9 mouse cellular contexts compared by ENCODE assay signal in the genomic region with DNA sequence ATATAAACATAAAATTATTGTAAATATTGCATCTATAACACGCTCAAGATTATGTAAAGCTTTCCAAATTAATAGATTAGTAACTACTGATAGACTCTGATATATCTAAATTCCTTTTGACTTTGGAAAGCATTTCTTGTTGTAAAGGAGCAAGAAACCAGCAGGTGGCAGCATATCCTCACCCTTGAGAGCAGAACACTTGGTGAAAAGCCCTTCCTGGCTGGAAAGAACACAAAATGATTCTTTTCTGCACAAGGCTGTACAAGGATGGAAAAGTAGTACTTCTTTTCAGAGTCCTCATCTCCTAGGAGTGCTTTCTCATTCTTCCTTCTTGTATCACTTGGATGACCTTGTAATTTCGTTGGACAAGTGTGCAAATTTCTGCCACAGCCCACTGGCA.
DNase-seq lines count a peak whose midpoint lies in the region; ATAC-seq and TF ChIP-seq lines count a peak whose summit lies in the region.
"Had no signal": no experiment of that assay in that cellular context is flagged by ENCODE, and none has a peak within 500 bp of the region (broad histone marks: within the 10 kb centered on the region; RNA-seq: fewer than 3 reads in every experiment).

No protein-coding gene starts in this region.

- 17% methylated on average over 2 of the region's 2 CpGs for WGBS in forebrain, embryonic 16.5 days
- 19% methylated on average over 2 of the region's 2 CpGs for WGBS in midbrain, embryonic 11.5 days

- intact Hi-C loops in gastrocnemius, postnatal 14 days (cut with DNase I; ENCODE audit: low total_unique reads), result no loop called here

- no peaks in the 10 kb centered on the region for H3K9me3 ChIP-seq in E14TG2a.4 (ENCODE audit: low read length)
- H3K9me3 ChIP-seq in forebrain, embryonic 16.5 days (ENCODE audit: control insufficient read depth, low read length), result no peaks in the 10 kb centered on the region
- H3K9me3 ChIP-seq in midbrain, embryonic 11.5 days (ENCODE audit: control insufficient read depth, low read length), result no peaks in the 10 kb centered on the region
- H3K9me3 ChIP-seq: hindbrain, embryonic 15.5 days had no signal

- peak; percentile 48 for DNase-seq in gastrocnemius, postnatal 10 days
- DNase-seq in gastrocnemius, postnatal 14 days, result no peak
- DNase-seq in cerebellum, adult 11 months, result peak; percentile 14
- DNase-seq in layer of hippocampus, adult 8-10 months (ENCODE audit: low spot score in 2 of 2), result peak; percentile 34 to 79
- peak; percentile 95 for DNase-seq in midbrain, embryonic 11.5 days (ENCODE audit: low spot score, missing footprints)
- DNase-seq in urinary bladder, postnatal 36 days (ENCODE audit: low spot score in 2 of 2), result peak; percentile 6 to 14

- H3K9ac ChIP-seq in forebrain, embryonic 16.5 days (replicated peaks; ENCODE audit: low read depth, low read length), result no peak overlapping the region
- H3K9ac ChIP-seq in midbrain, embryonic 11.5 days (ENCODE audit: low read length), result no peak overlapping the region
- H3K9ac ChIP-seq: hindbrain, embryonic 15.5 days had no signal

- H3K27ac ChIP-seq in forebrain, embryonic 16.5 days (ENCODE audit: low read length), result no peak overlapping the region
- no peak overlapping the region for H3K27ac ChIP-seq in midbrain, embryonic 11.5 days (ENCODE audit: low read depth, low read length)
- H3K27ac ChIP-seq: hindbrain, embryonic 15.5 days had no signal

- H3K4me3 ChIP-seq in E14TG2a.4 (replicated peaks; ENCODE audit: low read length), result no peak overlapping the region
- H3K4me3 ChIP-seq in forebrain, embryonic 16.5 days (replicated peaks; ENCODE audit: low read length), result no peak overlapping the region
- no peak overlapping the region for H3K4me3 ChIP-seq in midbrain, embryonic 11.5 days (ENCODE audit: low read depth, low read length)
- H3K4me3 ChIP-seq: hindbrain, embryonic 15.5 days had no signal

- H3K27me3 ChIP-seq in E14TG2a.4 (ENCODE audit: insufficient read depth, low read length), result no peaks in the 10 kb centered on the region
- H3K27me3 ChIP-seq in forebrain, embryonic 16.5 days (replicated peaks; ENCODE audit: control insufficient read depth, insufficient read depth, low read length), result no peaks in the 10 kb centered on the region
- H3K27me3 ChIP-seq in midbrain, embryonic 11.5 days (ENCODE audit: control insufficient read depth, insufficient read depth, low read length), result no peaks in the 10 kb centered on the region
- H3K27me3 ChIP-seq: hindbrain, embryonic 15.5 days had no signal

- H3K4me1 ChIP-seq in E14TG2a.4 (replicated peaks; ENCODE audit: low read depth, low read length), result no peaks in the 10 kb centered on the region
- H3K4me1 ChIP-seq in forebrain, embryonic 16.5 days (replicated peaks; ENCODE audit: control insufficient read depth, insufficient read depth, low read length), result no peaks in the 10 kb centered on the region
- no peaks in the 10 kb centered on the region for H3K4me1 ChIP-seq in midbrain, embryonic 11.5 days (ENCODE audit: control insufficient read depth, insufficient read depth, low read length)
- H3K4me1 ChIP-seq: hindbrain, embryonic 15.5 days had no signal

- peak; percentile 77 for ATAC-seq in forebrain, embryonic 16.5 days
- peak; percentile 46; the same call in 1 of the 2 replicates for ATAC-seq in midbrain, embryonic 11.5 days (ENCODE audit: low FRiP score)

- peak; percentile 51 for TF ChIP-seq CTCF in E14TG2a.4 (conservative IDR thresholded peaks at IDR 0.05; ENCODE audit: low read length)

- H3K4me2 ChIP-seq in forebrain, embryonic 16.5 days (ENCODE audit: low read length), result no peak overlapping the region
- no peak overlapping the region for H3K4me2 ChIP-seq in midbrain, embryonic 11.5 days
- H3K4me2 ChIP-seq: hindbrain, embryonic 15.5 days had no signal

- no peaks in the 10 kb centered on the region for H3K36me3 ChIP-seq in E14TG2a.4 (ENCODE audit: insufficient read depth, low read length)
- H3K36me3 ChIP-seq in forebrain, embryonic 16.5 days (ENCODE audit: control insufficient read depth, insufficient read depth), result no peaks in the 10 kb centered on the region
- no peaks in the 10 kb centered on the region for H3K36me3 ChIP-seq in midbrain, embryonic 11.5 days (ENCODE audit: control insufficient read depth, insufficient read depth, low read length)
- H3K36me3 ChIP-seq: hindbrain, embryonic 15.5 days had no signal
